Mouse (Mus musculus) testis, postnatal 14 days (tissue): Measurements from ENCODE around the gene BC025920.

ENCODE experiments used
- DNase-seq: peaks from one replicate; pipeline ENCODE4 v3.0.0; 2021; ENCODE audit warnings: low spot score

Gene BC025920

GRCm38 (mm10) chr10:81642648-81643448 is 36.8 kb downstream of the BC025920 start:
- no peak for DNase-seq

- DNase-seq, result peak; percentile 95
Measured at GRCm38 (mm10) chr10:81643449-81644055, 37.5 kb downstream of the BC025920 start.

DNA sequence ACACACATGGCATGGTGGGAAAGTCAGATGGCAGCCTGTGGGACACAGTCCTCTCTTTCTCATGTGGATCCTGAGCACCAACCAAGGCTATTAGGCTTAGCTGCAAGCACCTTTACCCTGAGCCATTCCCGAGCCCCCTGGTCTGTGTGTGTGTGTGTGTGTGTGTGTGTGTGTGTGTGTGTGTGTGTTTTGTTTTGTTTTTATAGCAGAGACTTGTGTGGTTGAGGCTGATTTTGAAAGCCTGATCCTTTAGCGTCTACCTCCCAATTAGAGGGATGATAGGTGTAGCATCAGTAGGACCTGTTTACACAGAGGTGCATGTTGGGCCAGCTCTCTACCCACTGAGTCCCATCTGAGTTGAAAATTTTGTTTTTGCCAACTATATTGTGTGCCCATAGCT is 38.1 kb downstream of the BC025920 start:
- peak; percentile 2 for DNase-seq

- peak; percentile 9 for DNase-seq
Measured at GRCm38 (mm10) chr10:81644716-81645115, 38.6 kb downstream of the BC025920 start.

GRCm38 (mm10) chr10:81645391-81645790 is 39.3 kb downstream of the BC025920 start:
- DNase-seq, result peak; percentile 2

GRCm38 (mm10) chr10:81646015-81646555 is 40.0 kb downstream of the BC025920 start:
- peak; percentile 9 for DNase-seq

DNA sequence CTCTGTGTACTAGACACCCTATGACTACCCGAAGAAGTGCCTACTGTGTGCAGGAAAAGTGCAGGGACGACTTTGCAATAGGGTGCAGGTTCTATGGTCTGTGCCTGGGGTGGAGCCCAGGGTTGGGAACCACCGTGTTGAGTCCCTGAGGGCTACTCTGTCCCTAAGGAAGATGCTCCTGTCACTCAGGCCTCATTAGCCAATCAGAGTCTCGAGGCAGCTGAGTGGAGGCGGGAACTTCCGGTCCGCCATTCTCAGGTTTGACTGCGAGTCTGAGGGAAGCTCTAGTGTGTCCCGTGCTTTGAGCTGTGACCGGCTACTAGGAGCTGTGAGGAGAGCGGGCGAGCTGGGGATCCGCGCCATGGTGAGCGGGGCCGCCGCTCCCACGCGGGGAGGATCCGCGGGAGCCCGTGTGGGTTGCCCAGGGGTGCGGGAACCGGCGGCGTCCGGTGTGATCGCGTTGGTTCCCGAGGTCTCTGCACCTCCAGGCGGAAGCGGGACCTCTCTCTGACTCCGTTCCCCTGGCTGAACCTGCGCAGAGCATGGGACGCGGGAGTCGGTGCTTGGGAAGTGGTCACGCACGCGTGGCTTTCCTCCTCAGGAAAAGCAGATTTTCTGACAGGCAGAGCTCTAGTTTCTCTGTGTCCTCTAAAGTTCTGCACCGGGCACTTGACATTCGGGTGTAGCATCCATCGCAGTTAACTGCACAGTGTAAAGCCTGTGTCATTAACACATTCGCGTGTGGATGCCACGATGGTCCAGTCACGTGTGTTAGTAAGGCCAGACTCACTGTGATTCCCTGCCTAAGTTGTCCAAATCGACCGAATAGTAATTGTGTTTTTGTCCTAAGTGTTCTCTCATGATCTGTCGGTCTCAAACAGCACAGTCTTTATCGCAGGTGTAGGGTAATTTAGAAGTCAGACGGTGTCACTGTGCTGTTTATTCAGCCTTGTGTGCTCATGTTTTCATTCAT is 43.0 kb downstream of the BC025920 start, which contains the start of gene Gm10778:
Gene Gm10778, plus strand, starts transcription at position 257 of the 973 bp plus-strand sequence.
- peak; percentile 86 for DNase-seq

- no peak for DNase-seq
Measured at GRCm38 (mm10) chr10:81655178-81655577, 49.1 kb downstream of the BC025920 start.

- no peak for DNase-seq
Measured at GRCm38 (mm10) chr10:81656174-81656573, 50.1 kb downstream of the BC025920 start.
